Mouse (Mus musculus) stomach, postnatal 0 days (tissue): ENCODE data around the gene Cyfip2.

Source experiments
- CTCF ChIP-seq: IDR thresholded peaks from 2 replicates; pipeline ENCODE4 v1.5.1; 2016; ENCODE audit warnings: antibody characterized with exemption, low read depth, mild to moderate bottlenecking, moderate library complexity
- EP300 ChIP-seq: optimal IDR thresholded peaks from 2 replicates; pipeline ENCODE3; 2016; ENCODE audit warnings: antibody characterized with exemption

GRCm38 (mm10) chr11:46290988-46291405 lies 21.7 kb downstream of the Cyfip2 start:
- TF ChIP-seq CTCF: peak; percentile 26; the same call in 1 of the 2 replicates
- no peak for TF ChIP-seq EP300
